Mouse (Mus musculus) MEL (cell line): ENCODE measurements at regions not wholly inside any gene's neighbourhood (a gene's known extent, or its start where the extent isn't known, plus 50 kb on each side); places are given as distances from the start of the nearest gene placed in this dataset.

Source experiments
- GABPA ChIP-seq: IDR thresholded peaks from 2 replicates; pipeline ENCODE4 v1.6.1; 2012; ENCODE audit warnings: low read depth, mild to moderate bottlenecking, inconsistent platforms, low read length, improper control_type of control experiment, moderate library complexity
- MYC ChIP-seq: IDR thresholded peaks from 2 replicates; pipeline ENCODE4 v1.6.1; 2011; ENCODE audit warnings: low read depth, mild to moderate bottlenecking, low read length, improper control_type of control experiment, moderate library complexity
- POLR2A ChIP-seq, 2 experiments: IDR thresholded peaks; 2 replicates each; pipeline ENCODE4 v1.6.1; 2011 to 2012; ENCODE audit warnings: low read length in 2 of 2, mild to moderate bottlenecking in 2 of 2, control low read depth in 1 of 2, improper control_type of control experiment in 1 of 2, low read depth in 1 of 2, moderate library complexity in 1 of 2; ENCODE audit not compliant: control insufficient read depth in 1 of 2, insufficient read depth in 1 of 2, poor library complexity in 1 of 2
- TCF12 ChIP-seq: IDR thresholded peaks from 2 replicates; pipeline ENCODE4 v1.6.1; 2014; ENCODE audit warnings: low read depth, mild to moderate bottlenecking, inconsistent platforms, low read length, improper control_type of control experiment, moderate library complexity
- ZC3H11A ChIP-seq: IDR thresholded peaks from 2 replicates; pipeline ENCODE4 v1.6.1; 2012; ENCODE audit warnings: low read depth, mild to moderate bottlenecking, inconsistent platforms, low read length, improper control_type of control experiment
- ZKSCAN1 ChIP-seq: IDR thresholded peaks from 2 replicates; pipeline ENCODE4 v1.6.1; 2012; ENCODE audit warnings: low read depth, mild to moderate bottlenecking, inconsistent platforms, low read length, improper control_type of control experiment, moderate library complexity

DNA sequence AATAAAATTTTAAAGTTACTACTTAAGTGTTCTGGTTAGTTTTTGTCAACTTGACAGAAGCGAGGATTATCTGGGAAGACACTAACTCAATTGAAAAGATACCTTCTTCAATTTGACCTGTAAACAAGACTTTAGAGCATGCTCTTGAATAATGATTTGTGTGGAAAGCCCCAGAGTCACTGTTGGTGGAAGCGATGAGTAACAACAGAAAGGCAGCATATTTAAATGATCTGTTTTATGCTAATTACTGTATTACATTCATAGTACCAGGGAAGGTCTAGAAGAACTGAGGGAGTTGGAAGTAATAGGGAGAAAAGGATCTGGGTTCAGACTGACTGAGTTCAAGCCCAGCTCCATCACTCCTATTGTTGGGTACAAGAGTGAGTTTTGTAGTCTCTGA, 397.3 kb upstream of the Alcam start:
- TF ChIP-seq GABPA (no peak), POLR2A (IDR thresholded peaks at IDR 0.05; ENCODE audit: control insufficient read depth in 1 of 2, insufficient read depth in 1 of 2, low read depth in 1 of 2, low read length in 2 of 2, poor library complexity in 1 of 2) (no peak), ZKSCAN1 (no peak), TCF12 (no peak), MYC (no peak), ZC3H11A (no peak)
